11 mouse cellular contexts compared by ENCODE assay signal in genomic region chr3:52878334-52878733, GRCm38 (mm10).
DNase-seq lines count a peak whose midpoint lies in the region; ATAC-seq lines count a peak whose summit lies in the region.
"Had no signal": no experiment of that assay in that cellular context is flagged by ENCODE, and none has a peak within 500 bp of the region (broad histone marks: within the 10 kb centered on the region; RNA-seq: fewer than 3 reads in every experiment).

No protein-coding gene starts in this region.

- no peak for ATAC-seq in liver, embryonic 11.5 days (replicated peaks; ENCODE audit: low FRiP score)
- ATAC-seq in activated CD4-positive, CD25-positive, alpha-beta regulatory T cell, adult 4 months: peak; percentile 95
- ATAC-seq: intestine, postnatal 0 days had no signal

- H3K9me3 ChIP-seq in liver, embryonic 11.5 days (ENCODE audit: control insufficient read depth, low read length): no peaks in the 10 kb centered on the region

- H3K9ac ChIP-seq in liver, embryonic 11.5 days (ENCODE audit: low read depth, low read length): no peak overlapping the region

- WGBS in liver, embryonic 11.5 days: 35% methylated on average over 3 of the region's 3 CpGs

- H3K36me3 ChIP-seq in liver, embryonic 11.5 days (ENCODE audit: control insufficient read depth, insufficient read depth, low read length): no peaks in the 10 kb centered on the region

- H3K4me3 ChIP-seq in liver, embryonic 11.5 days (ENCODE audit: low read depth, low read length): no peak overlapping the region
- H3K4me3 ChIP-seq: myocyte had no signal

- DNase-seq in liver: peak; percentile 10
- no peak for DNase-seq in liver, embryonic 11.5 days (ENCODE audit: low spot score)
- DNase-seq in lung, postnatal 25 days (ENCODE audit: low spot score): peak; percentile 42
- peak; percentile 58 for DNase-seq in thymus, postnatal 14 days
- DNase-seq in cerebellum, postnatal 10 days: no peak
- DNase-seq in layer of hippocampus, adult 9-11 months: no peak
- DNase-seq: adrenal gland, postnatal 25 days; cerebellum, postnatal 25 days had no signal

- H3K4me1 ChIP-seq in liver, embryonic 11.5 days (replicated peaks; ENCODE audit: control insufficient read depth, insufficient read depth, low read length): no peaks in the 10 kb centered on the region

- H3K27me3 ChIP-seq in liver, embryonic 11.5 days (replicated peaks; ENCODE audit: control insufficient read depth, insufficient read depth, low read length): no peaks in the 10 kb centered on the region

- no peak overlapping the region for H3K27ac ChIP-seq in liver, embryonic 11.5 days (ENCODE audit: low read depth, low read length)

- H3K4me2 ChIP-seq in liver, embryonic 11.5 days: no peak overlapping the region

Comparison
In these comparisons a context has a peak if more than half of its experiments do, and no peak if none do; other contexts are left out.
1. DNase-seq: peak in liver (single experiment), lung, postnatal 25 days (single experiment) and thymus, postnatal 14 days (single experiment); none in liver, embryonic 11.5 days (single experiment), cerebellum, postnatal 10 days (0 of 2) and layer of hippocampus, adult 9-11 months (single experiment).